Mouse (Mus musculus) Patski (cell line): ENCODE data around the gene Usp2. TPM values are rescaled to one million over a fixed set of nuclear protein-coding genes. Genes with fewer than 3 reads are reported as not detected.

Experiments
- ATAC-seq: fragments of 100-300 bp; one replicate; pipeline ENCODE4 v1.8.0; 2021
- CTCF ChIA-PET: fragments of 350-600 bp; sonication (Branson Sonifier 250); formaldehyde crosslinking; loops from one replicate; lab custom pipeline; 2022; ENCODE audit warnings: inconsistent platforms; lab: Charles Lee
- POLR2A ChIA-PET: fragments of 350-600 bp; sonication (Branson Sonifier 250); formaldehyde crosslinking; loops from one replicate; lab custom pipeline; 2022; ENCODE audit warnings: antibody characterized with exemption, inconsistent platforms; lab: Charles Lee
- DNase-seq: peaks from one replicate; pipeline ENCODE4 v3.0.0-alpha.2; 2011; ENCODE audit warnings: low read depth, low spot score
- H3K27me3 ChIP-seq: fragments of 371-371 bp; one replicate; pipeline ENCODE4 v1.5.1; 2021
- CTCF ChIP-seq: fragments of 100-300 bp; IDR thresholded peaks from one replicate; pipeline ENCODE4 v1.5.1; 2021
- in situ Hi-C: fragments of 300-500 bp; cut with MboI; formaldehyde crosslinking; loops from 3 replicates; pipeline ENCODE4 v1.11.1; 2018; ENCODE audit warnings: low pct_unique_long_range_greater_than_20kb, mixed read lengths
- polyA plus RNA-seq: library from polyadenylated mRNA; unstranded; gene quantifications from one replicate; pipeline ENCODE4 v1.2.3, GENCODE M21; 2021

The Usp2 gene
- polyA plus RNA-seq, 1 experiment from 2014 or later = 1.7 TPM

GRCm38 (mm10) chr9:44079997-44080780 is 13.4 kb downstream of the Usp2 start:
- no peaks in the 10 kb centered on the region for H3K27me3 ChIP-seq
- DNase-seq (no peak), ATAC-seq (no peak)
- CTCF ChIA-PET = no interaction called here
- no peak for TF ChIP-seq CTCF
- POLR2A ChIA-PET = no interaction called here
- in situ Hi-C loops = no loop called here

- CTCF ChIA-PET = interaction anchor here (1.0 kb wide), 1 partner anchor 13 kb away, joined by 3 read pairs; no protein-coding TSS in a partner anchor
- no peak for TF ChIP-seq CTCF
- no peak for DNase-seq
- in situ Hi-C loops = no loop called here
- no peaks in the 10 kb centered on the region for H3K27me3 ChIP-seq
- no peak for ATAC-seq
- POLR2A ChIA-PET = no interaction called here
These were observed 14.1 kb downstream of the Usp2 start for GRCm38 (mm10) chr9:44080953-44081352.

- DNase-seq (no peak), ATAC-seq (no peak)
- in situ Hi-C loops = no loop called here
- no peak for TF ChIP-seq CTCF
- no peaks in the 10 kb centered on the region for H3K27me3 ChIP-seq
- ChIA-PET CTCF (interaction anchor here (1.0 kb wide), 1 partner anchor 13 kb away, joined by 3 read pairs; no protein-coding TSS in a partner anchor), POLR2A (no interaction called here)
These were observed 14.8 kb downstream of the Usp2 start for GRCm38 (mm10) chr9:44081581-44081980.

GRCm38 (mm10) chr9:44082266-44082665 is 15.4 kb downstream of the Usp2 start:
- in situ Hi-C loops = no loop called here
- H3K27me3 ChIP-seq = no peaks in the 10 kb centered on the region
- ATAC-seq (no peak), DNase-seq (no peak)
- CTCF ChIA-PET = interaction anchor here (1.0 kb wide), 2 partner anchors 12 to 34 kb away, joined by 3 to 5 read pairs; no protein-coding TSS in a partner anchor
- TF ChIP-seq CTCF = no peak
- POLR2A ChIA-PET = no interaction called here

- ATAC-seq (no peak), DNase-seq (no peak)
- POLR2A ChIA-PET = no interaction called here
- in situ Hi-C loops = no loop called here
- CTCF ChIA-PET = interaction anchor here (0.8 to 1.4 kb wide), 4 partner anchors 14 to 36 kb away, joined by 3 read pairs; partner anchors contain the start of gene Usp2
- no peaks in the 10 kb centered on the region for H3K27me3 ChIP-seq
- TF ChIP-seq CTCF = no peak
These were observed 16.7 kb downstream of the Usp2 start for GRCm38 (mm10) chr9:44083392-44084121.

- no peak for DNase-seq
- CTCF ChIA-PET = interaction anchor here (1.3 to 1.4 kb wide), 2 partner anchors 15 to 35 kb away, joined by 3 read pairs; no protein-coding TSS in a partner anchor
- in situ Hi-C loops = no loop called here
- POLR2A ChIA-PET = no interaction called here
- no peak for TF ChIP-seq CTCF
- peak; percentile 10 for ATAC-seq
- no peaks in the 10 kb centered on the region for H3K27me3 ChIP-seq
These were observed 17.4 kb downstream of the Usp2 start for GRCm38 (mm10) chr9:44084236-44084635.

GRCm38 (mm10) chr9:44084659-44085229 is 17.9 kb downstream of the Usp2 start:
- H3K27me3 ChIP-seq = no peaks in the 10 kb centered on the region
- no peak for TF ChIP-seq CTCF
- in situ Hi-C loops = no loop called here
- ChIA-PET CTCF (interaction anchor here (1.3 to 1.4 kb wide), 2 partner anchors 16 to 35 kb away, joined by 3 read pairs; no protein-coding TSS in a partner anchor), POLR2A (no interaction called here)
- ATAC-seq (peak; percentile 46), DNase-seq (no peak)

GRCm38 (mm10) chr9:44085276-44085675 is 18.5 kb downstream of the Usp2 start:
- in situ Hi-C loops = no loop called here
- DNase-seq (no peak), ATAC-seq (peak; percentile 21)
- ChIA-PET CTCF (no interaction called here), POLR2A (no interaction called here)
- no peak for TF ChIP-seq CTCF
- H3K27me3 ChIP-seq = no peaks in the 10 kb centered on the region

GRCm38 (mm10) chr9:44085741-44086665 is 19.2 kb downstream of the Usp2 start:
- ATAC-seq = no peak
- H3K27me3 ChIP-seq = no peaks in the 10 kb centered on the region
- ChIA-PET CTCF (interaction anchor here (2.0 kb wide), 1 partner anchor 9 kb away, joined by 6 read pairs; no protein-coding TSS in a partner anchor), POLR2A (no interaction called here)
- TF ChIP-seq CTCF = no peak
- in situ Hi-C loops = no loop called here
- DNase-seq = no peak
